Mouse (Mus musculus) gastrocnemius, postnatal 10 days (tissue): ENCODE data around the gene Trim37. TPM values are rescaled to one million over a fixed set of nuclear protein-coding genes. Genes with fewer than 3 reads are reported as not detected.
"Not testable (repeated sequence)": the region's sequence is repeated elsewhere in the genome, so short reads cannot be mapped to it uniquely, and the experiment has no call there.

Experiments
- DNase-seq: peaks from one replicate; pipeline ENCODE4 v3.0.0; 2021; ENCODE audit warnings: mixed read lengths
- total RNA-seq, 2 experiments: library from RNA; stranded (reverse); gene quantifications; 2 replicates each; pipeline ENCODE4 v1.2.3; 2021

Trim37 gene
- total RNA-seq, 2 experiments from 2014 or later, result 8.2 to 8.7 TPM

DNA sequence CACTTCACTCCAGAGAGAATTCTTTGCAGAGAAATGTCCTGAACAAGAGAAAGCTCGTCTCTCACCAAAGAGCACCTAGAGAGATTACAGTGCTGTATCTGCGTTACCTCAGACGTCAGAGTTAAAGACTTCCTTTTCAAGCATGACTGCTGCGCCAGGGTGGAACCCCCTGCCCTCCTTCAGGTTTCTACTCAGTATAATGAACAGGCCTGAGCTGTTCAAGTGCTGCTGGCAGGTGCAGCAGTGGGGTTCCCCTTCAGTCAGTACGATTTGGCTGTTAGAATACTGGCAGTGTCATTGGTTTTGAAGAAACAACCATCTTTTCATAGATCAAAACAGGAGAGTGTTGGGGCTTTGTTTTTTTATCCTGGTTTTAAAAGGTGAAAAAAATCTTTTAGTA is 100.2 kb downstream of the Trim37 start:
- no peak for DNase-seq

DNA sequence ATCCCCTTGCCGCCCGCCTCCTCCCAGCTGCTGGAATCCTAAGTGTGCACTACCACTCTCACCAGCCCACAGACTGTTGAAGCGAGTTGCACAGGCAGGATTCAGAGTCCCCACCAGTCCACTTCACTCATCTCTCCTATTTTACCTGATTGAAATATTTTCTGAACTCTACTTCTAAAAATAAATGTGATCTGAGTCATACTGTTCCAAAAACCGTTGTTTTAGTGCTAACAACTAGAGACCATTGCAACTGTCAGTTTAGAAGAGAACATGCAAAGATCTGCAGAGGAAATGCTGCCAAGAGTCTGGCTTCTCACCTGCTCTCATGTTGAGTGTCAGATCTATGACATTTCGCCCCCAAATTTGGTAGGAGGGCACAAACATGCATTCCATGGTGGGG is 106.5 kb downstream of the Trim37 start:
- DNase-seq, result no peak

DNA sequence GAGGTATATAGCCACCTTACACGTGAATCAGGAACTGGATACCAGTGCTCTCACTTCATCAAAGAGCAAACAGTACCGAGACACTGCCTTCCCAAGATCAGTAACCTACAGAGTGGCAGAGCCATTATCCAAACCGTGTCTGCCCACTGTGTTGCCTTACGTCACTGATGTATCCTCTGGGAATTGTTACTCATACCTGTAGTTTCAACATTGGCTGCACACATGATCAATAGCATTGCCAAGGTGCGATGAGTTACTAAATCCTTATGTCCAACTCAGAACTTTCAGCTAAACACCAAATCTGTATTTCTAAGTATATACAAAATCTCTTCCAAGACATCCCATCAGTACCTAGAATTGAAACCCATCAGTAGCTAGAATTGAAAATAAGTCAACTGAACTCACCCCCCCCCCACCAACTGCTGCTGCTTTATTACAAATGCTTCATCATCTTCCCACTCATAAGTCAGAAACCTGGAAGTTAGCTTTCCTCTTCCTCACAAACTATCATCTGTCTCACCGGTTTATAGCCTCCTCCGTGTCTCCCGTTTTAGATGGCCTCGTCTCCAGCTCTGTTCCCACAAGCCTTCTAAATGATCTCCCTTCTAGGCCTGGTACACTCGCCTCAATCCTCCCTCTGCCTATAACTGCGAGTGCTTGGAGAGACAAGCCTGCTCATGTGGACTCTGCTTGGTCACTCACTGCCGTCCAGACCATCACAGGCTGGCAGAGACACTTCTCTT is 108.0 kb downstream of the Trim37 start:
- no peak for DNase-seq

DNA sequence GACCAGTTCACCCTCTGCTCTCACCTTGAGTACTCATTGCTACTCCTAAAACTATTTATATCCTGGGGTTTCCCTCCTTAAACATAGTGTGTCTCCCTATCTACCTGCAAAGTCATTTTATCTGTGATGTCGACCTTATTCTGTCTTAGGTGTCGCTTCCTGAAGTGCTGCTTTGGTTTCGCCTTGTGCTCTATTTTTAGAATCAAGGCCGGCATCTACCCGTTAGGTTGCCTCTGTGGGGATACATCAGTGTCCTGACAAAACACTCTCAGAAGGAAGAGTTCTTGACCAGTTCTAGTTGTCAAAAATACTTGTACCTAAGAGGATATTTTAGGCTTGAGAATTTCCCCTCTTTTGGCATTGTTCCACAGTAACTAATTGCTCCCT is 108.6 kb downstream of the Trim37 start:
- no peak for DNase-seq

DNA sequence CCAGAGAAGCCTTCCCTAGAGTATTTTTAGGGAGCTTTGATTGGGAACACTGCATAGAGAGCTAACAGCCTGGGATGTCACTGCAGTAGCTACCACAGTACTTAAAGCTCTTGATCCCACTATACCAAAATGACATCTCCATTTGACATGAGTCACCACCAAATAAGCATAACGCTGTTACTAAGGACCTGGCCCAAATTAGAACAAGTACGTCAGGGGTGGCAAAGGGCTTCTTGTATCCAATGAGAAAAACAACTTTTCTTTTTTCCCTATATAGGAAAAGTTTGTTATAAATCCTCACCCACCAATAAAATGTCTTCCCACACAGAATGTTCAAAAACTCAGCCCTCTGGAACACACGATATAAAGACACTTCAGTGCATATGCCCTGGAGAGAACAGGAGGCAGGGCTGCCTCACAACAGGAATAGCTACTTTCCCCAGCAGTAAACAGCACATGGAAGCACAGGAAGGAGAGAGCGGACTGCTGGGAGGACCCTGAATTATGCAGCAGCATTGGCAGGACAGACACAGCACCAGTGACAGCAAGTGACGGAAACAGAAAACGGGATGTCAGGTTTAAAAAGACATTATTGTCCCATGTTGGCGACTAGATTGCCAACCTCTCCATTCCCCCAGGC is 112.1 kb downstream of the Trim37 start:
- no peak for DNase-seq

DNA sequence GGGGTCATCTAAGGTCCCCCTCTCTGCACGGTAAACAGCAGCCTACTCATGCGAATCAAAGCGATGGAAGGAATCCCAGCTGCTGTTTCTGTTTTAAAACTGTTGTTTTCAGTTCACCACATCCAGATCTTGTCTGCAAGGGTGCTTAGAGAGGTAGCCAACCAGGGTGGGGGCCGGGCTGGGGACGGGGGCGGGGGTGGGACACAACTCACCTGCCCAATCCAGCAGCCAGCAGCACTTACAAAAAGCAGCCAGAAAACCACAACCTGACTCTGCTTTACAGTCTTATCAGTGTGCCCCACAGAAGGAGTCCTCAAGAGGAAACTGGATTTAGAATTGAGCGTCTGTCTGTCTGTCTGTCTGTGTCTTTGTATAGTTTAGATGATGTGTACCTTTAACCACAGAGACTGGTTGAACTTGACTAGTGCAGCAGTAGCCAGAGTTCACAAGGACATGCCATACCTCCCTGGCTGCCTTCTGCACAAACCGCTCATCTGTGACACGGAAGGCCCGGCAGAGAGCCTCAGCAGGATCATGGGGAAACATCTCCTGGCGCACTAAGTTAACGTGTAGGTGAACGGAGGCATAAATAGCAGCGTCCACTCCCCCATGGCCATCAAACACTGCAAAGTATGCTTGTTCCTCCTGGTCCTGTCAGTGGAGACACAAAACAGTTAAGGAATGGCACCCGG is 113.4 kb downstream of the Trim37 start:
- no peak for DNase-seq

DNA sequence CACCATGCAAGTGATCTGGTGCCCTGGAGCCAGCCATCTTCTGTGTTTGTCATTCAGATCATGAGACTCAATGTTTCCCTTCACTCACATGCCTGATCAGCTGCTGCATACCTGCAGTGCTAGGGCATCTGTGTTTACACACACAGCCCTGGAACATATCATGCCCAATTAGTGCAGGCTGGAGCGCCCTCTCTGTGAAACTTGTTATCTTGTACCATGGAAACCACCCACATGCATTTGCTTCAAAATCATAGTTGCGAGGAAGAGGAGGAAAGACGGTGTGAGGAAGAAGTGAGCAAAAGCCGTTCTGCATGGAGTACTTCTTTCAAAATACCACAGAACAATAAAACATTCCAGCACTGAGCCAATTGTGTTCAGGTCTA is 113.9 kb downstream of the Trim37 start:
- DNase-seq, result no peak

DNA sequence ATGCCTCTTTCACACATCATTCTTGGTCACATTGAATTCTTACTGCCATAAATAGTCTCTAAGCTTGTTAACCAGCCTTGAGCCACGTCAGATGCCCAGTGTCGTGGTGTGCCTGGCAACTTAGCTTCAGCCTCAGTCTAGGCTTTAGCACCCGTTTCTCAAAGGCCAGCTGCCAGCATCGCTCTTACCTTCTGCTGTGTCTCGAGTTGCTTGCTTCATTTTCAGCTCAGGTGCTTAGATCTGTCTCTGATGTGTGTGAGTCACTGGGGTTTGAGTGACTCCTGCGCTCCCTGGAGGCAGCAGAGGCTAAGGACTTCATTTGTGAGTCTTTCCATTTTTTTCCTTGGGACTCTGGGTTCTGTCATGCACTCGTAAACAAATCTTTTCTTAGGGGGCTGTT is 114.4 kb downstream of the Trim37 start:
- no peak for DNase-seq

DNA sequence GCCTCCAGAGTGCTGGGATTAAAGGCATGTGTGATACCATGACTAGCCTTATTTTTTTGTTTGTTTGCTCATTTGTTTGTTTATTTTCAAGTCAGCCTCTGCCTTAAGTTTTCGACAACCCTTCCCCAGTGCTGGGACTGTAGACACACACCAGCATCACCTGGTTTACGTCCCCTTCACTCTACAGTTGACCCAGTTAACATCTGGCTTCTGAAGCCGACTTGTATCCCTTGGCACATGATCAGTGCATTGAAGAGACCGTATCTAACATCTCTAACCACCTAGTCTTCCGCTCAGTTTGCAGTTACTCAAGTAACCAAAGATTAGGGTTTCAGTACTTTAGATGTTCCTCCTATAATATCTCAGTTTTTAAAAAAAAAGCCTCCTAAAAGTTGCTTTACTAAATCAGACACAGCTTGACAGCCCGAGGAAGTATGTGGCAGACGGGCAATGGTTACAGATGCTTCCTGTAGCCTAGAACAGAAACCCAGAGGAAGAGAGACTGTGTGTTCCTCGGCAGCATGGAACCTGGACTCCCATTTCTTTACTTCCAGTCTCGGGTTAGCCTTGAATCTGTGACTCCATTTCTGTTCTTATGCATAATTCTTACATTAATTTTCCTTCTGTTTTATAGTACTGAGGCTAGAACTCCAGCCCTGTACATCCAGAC is 118.4 kb downstream of the Trim37 start:
- no peak for DNase-seq

DNA sequence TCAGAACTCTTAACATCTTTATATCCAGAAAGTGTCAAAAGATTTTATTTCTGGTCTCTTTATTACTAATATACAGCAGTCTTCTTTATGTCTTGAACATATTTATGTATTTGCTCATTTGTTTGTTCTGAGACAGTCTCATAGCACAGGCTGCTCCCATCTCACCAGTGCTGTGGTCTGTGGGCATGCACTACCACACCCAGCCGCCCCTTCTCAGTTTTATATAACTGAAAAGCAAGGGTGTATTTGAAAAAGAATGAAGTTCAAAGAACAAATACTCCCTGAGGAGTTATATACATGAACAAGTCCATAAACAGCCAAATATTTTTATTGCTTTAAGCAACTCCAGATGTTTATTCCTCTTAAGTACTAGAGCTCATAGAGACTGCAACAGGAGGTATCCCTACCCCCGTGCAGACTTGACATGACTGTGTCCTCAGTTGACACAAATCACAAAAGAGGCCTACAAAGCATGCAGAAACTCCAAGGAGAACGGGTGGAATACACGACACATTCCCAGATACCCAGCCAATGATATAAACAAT is 119.3 kb downstream of the Trim37 start:
- DNase-seq, result no peak

DNA sequence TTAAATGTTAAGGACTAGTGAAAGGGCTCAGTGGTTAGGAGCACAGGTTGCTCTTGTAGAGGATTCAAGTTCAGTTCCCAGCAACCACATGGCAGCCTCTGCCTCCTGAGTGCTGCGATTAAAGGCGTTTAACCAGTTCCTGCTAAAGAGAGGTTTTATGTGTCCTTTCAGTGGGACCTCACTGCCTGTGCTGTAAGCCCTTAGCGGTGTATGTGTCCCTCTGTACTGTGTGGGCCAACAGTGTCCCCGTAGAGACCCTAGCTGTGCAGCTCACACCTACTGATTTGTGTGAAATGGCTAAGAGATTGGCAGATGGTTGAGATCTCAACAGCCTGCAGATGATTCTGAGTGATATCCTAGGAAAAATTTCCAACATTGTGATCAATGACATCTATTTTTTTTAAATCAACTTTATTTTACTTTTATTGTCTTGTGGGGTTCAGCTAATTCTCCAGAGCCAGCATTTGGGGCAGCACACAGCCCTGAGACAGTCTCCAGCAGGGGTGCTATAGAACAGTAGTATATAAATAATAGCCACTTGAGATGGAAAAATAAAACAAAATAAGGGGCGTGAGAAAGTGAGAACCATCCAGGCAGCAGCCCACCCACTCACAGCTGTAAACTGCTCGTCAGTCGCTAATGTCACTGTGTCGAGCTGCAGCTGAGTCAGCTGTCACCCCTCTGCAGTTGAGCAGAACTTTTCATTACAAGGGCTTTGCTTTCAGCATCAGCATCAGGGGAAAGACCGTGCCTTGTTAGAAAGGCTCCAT is 120.0 kb downstream of the Trim37 start:
- DNase-seq, result no peak

DNA sequence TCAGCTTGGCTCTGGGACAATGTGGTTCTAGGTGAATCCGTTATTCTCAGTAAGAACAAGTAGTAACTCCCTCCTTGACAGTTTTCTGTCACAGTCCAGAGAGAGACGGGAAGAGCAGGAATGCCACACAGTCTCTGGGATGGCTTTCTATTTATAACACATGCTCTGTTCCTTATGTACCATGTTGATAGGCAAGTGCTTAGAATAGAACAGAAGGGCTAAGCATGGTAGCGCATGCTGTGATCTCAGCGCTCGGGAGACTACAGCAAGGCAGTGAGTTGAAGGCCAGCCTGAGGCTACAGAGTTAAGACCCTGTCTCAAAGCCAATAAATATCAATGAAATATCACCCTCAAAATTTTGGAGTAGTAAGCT is 120.6 kb downstream of the Trim37 start:
- no peak for DNase-seq

DNA sequence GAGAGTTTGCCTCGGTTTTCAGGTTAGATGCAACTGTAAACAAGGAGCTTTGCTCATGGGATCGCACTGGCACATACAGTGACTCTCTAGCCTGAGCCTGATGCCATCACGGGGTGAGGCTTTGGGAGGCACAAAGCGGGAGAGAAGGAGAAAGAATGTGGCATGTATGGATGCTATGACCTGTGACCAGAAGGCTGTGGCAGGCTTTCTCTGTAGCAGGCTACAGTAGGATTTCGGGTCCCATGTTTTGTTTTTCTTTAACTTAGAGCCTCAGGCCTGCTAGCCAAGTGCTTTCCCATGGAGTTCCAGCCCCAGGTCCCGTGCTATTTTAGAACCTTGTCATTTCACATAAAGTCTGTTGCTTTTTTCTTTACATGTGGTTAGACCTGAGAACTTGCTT is 123.3 kb downstream of the Trim37 start:
- DNase-seq, result no peak

DNA sequence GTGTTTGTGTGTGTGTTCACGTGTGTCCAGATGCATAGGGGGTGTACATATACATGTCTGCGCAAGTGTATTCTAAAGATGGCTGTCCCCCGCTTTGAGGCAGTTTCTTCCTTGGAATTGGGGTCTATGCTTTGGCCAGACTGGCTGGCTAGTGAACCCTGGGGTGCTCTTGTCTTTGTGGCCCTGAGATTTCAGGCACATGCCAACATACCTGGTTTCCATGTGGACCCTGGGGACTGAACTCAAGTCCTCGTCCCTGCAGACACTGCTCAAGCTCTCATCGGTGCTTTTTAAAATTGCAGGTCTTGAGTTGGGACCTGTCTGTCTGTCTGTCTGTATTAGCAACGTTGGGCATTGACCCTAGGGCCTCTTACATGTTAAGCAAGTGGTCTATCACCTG is 126.4 kb downstream of the Trim37 start:
- no peak for DNase-seq

DNA sequence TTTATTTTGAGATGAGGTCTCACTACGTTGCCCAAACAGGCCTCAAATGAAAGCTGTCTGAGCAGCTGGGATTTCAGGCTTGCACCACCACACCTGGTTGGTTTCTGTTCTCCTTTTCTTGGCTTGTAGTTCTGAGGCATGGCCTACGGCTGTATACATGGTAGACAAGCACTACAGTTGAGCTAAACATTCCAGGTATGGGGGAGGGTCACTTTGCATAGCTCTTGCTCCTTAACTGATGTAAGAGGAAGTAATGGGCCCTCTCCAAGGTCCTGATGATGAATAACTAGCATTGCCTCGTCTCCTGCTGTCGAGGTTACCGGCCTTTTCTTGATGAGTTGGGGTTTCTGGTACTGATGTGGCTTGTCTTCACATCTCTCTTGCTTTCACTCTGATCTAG is 127.3 kb downstream of the Trim37 start:
- no peak for DNase-seq

DNA sequence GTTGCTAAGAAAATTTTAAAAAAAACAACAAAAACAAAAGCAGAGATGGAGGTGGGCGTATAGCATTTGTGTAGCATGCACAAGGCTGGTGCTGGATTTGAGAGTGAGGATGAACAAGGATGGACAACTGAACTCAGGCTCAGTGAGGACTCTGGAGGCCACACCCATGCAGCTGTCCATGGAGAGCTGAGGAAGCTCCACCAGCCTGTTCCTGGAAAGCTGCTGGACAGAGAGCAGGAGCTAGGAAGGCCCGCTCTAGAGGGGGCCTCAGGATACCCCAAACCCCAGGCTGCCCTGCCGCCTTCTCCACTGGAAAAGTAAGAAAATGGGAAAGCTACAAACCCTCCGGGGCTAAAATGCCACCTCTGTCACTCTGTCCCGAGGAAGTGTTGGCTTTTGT is 130.4 kb downstream of the Trim37 start:
- DNase-seq, result no peak

DNA sequence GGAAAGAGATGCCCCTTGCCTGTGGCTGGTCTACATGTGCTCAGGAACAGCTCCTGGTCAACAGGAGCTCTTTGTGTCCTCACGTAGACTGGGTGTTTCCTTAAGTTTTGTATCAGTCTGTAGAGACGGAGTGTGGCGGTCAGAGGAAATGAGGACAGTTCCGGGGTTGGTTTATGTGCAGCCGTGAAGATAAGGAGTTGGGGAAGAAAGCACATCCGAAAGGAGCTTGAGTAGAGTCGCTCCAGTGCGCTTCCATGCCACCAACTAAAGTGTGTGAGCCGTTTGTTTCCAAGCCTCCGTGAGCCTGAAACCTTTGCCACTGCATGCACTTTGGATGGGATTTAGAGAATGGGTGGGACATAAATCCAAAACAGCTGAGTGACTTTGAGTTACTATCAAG is 132.9 kb downstream of the Trim37 start:
- no peak for DNase-seq

DNA sequence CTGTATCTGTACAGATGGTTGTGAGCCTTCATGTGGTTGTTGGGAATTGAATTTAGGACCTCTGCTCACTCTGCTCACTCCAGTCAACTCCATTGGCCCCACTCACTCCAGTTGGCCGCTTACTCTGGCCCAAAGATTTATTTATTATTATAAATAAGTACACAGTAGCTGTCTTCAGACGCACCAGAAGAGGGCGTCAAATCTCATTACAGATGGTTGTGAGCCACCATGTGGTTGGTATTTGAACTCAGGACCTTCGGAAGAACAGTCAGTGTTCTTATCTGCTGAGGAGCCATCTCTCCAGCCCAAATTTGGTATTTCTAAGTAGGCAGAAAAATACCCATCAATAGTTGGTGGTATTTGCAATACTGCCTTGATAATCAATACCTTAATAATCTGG is 134.8 kb downstream of the Trim37 start:
- DNase-seq, result not testable (repeated sequence)

DNA sequence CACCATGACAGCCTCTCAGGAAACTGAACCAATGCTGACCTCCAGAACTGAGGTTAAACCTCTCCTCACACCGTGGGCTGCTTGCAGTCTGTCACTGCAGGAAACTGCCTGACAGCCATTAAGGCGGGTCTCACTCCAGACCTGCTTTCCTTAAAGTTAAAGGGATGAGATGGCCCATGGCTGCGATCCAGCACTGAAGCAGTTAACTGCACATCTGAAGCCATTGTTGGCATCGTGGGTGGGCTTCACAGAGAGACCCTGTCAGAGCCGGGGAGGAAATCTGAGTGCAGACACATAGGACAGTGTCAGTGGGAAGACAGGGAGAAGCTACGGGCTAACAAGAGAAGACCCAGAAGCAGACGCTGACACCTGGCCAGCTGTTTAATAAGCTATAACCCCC is 137.1 kb downstream of the Trim37 start:
- DNase-seq, result no peak

DNA sequence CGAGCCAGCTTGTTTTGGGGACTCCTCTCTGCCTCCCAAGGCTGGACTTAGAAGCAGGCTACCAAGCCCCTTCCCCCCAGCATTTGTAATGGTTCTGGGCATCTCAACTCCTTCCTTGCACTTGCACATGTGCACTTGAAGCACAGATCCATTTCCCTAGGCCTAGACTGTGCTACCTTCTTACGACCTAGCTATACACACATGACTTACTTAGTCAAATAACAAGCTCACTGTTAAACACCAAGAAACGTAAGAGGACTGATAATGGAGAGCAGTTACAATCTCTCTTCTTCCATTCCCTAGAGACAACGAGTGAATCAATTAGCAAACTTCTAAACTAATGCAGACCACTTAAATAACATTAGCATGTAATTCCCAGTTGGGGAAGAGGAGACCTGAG is 139.4 kb downstream of the Trim37 start:
- no peak for DNase-seq

DNA sequence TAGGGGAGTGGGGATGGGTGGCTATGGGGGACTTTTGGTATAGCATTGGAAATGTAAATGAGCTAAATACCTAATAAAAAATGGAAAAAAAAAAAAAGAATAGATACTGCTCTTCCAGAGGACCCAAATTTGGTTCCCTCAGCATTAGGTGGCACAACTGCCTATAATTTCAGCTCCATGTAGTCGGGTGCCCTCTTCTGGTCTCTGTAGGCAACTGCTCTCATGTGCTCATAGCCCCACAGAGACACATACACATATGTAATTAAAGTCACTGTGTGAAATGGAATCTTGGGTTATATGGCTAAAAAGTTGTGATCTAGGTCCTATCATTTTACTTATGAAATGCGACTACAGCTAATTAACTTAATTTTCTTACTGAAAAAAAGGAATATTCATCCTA is 141.9 kb downstream of the Trim37 start:
- DNase-seq, result no peak
